Mouse (Mus musculus) E14TG2a.4 (cell line): Measurements from ENCODE around the gene Olfr616.
"Not testable (repeated sequence)": the region's sequence is repeated elsewhere in the genome, so short reads cannot be mapped to it uniquely, and the experiment has no call there.

Experiments
- H3K27me3 ChIP-seq: 2 replicates; pipeline ENCODE4 v1.6.1; 2014; ENCODE audit warnings: low read length, control low read depth; ENCODE audit not compliant: insufficient read depth
- H3K36me3 ChIP-seq: 2 replicates; pipeline ENCODE4 v1.6.1; 2014; ENCODE audit warnings: low read length, control low read depth; ENCODE audit not compliant: insufficient read depth
- H3K4me1 ChIP-seq: replicated peaks from 2 replicates; pipeline ENCODE4 v1.6.1; 2014; ENCODE audit warnings: low read depth, low read length, control low read depth
- H3K4me3 ChIP-seq: replicated peaks from 2 replicates; pipeline ENCODE4 v1.5.1; 2014; ENCODE audit warnings: mild to moderate bottlenecking, low read length
- H3K9me3 ChIP-seq: 2 replicates; pipeline ENCODE4 v1.6.1; 2014; ENCODE audit warnings: low read length, control low read depth
- CTCF ChIP-seq: conservative IDR thresholded peaks from 2 replicates; pipeline ENCODE4 v1.5.1; 2014; ENCODE audit warnings: low read length
- NANOG ChIP-seq: IDR thresholded peaks from 2 replicates; pipeline ENCODE4 v1.6.1; 2014; ENCODE audit warnings: borderline replicate concordance, low read length, mixed read lengths
- POU5F1 ChIP-seq: IDR thresholded peaks from 2 replicates; pipeline ENCODE4 v1.6.1; 2014; ENCODE audit warnings: low read length, borderline replicate concordance

Olfr616 gene

DNA sequence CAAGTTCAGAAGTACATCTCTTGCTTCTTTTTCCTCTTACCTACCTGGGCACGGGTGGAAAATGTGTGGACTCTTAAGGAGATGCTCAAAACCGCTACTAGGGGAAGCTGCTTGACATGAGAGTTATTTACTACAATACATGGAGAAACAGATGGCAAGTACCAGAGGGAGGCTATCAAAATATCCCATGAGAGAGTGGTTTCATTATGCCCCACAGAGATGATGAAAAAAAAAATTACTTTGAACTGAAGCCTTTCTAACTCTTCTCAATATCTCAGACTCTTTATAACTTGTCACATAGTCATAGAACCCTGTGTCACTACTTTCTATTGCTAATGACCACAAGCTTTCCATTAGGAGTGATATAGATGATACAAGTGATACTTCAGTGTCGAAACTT lies at the start of gene Olfr616:
Gene Olfr616, minus strand, starts transcription at position 101 of the 400 bp plus-strand sequence.
- H3K36me3 ChIP-seq, result no peaks in the 10 kb centered on the region
- H3K27me3 ChIP-seq, result no peaks in the 10 kb centered on the region
- no peak for TF ChIP-seq NANOG
- TF ChIP-seq CTCF, result no peak
- H3K9me3 ChIP-seq, result no peaks in the 10 kb centered on the region
- H3K4me1 ChIP-seq, result no peaks in the 10 kb centered on the region
- H3K4me3 ChIP-seq, result no peak within 1 kb of the TSS

DNA sequence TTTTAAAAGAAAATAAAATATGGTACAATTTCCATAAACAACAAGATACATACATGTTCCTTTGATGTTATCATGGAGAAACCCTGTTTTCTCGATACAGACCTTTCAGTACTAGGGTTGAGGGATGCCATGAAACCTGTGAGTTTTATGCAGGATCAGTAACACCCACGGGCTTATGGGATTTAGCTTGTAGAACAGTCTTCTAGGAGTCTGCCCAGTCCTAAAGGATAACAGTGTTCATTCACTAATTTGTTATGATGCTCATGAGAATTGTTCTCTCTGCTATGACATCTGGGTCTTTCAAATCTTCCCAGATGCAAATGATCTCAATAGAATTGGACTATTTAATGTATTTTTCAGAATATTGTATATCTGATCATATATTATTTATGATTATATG lies 43.5 kb upstream of the Olfr616 start, which contains the start of gene Olfr620:
Gene Olfr620, minus strand, starts transcription at position 101 of the 400 bp plus-strand sequence.
- TF ChIP-seq CTCF, result no peak
- no peak for TF ChIP-seq POU5F1
- no peak for TF ChIP-seq NANOG
- Histone ChIP-seq H3K4me1 (no peaks in the 10 kb centered on the region), H3K27me3 (no peaks in the 10 kb centered on the region), H3K4me3 (no peak within 1 kb of the TSS), H3K9me3 (peaks cover 18% of the 10 kb centered on the region), H3K36me3 (no peaks in the 10 kb centered on the region)

DNA sequence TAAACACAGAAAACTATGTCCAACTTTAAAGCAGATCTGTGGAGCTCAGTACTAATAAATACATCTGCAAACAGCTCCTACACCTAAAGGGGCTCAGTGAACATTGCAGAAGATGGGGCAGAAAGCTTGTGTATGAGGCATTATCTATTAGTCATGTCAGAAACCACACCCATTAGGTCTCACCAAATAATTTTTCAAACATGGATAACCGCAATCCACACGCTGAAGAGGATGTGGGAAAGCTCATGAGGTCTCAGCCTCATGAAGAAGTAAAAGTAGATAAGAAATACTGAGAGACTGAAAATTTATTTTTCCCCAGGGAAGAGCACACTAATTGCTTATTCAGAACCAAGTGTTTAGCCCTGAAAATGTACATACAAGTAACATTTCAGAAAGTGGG lies 38.5 kb upstream of the Olfr616 start:
- Histone ChIP-seq H3K4me3 (no peak overlapping the region), H3K4me1 (no peaks in the 10 kb centered on the region), H3K9me3 (no peaks in the 10 kb centered on the region), H3K36me3 (no peaks in the 10 kb centered on the region), H3K27me3 (no peaks in the 10 kb centered on the region)
- TF ChIP-seq CTCF (no peak), POU5F1 (no peak), NANOG (no peak)

DNA sequence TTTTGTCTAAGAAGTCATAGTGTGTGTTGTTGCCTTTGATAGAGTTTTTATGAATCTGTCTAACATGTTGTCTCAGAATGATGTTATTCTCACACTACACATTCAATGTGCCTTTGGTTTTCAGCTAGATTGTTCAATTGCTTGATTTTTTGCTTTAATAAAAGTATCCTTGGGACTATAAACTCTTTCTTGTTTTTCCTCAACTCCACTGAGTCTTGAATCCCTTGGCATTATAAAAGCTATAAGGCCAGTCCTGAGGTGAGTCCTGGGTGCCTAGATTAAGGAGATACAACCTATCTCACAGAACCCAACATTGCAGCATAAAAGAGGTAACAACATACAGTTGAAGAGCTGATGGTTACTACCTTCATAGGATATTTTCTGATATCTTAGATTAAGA lies 31.3 kb upstream of the Olfr616 start, which contains the start of gene Olfr619:
Gene Olfr619, plus strand, starts transcription at position 301 of the 400 bp plus-strand sequence.
- no peaks in the 10 kb centered on the region for H3K27me3 ChIP-seq
- H3K4me3 ChIP-seq, result no peak within 1 kb of the TSS
- no peaks in the 10 kb centered on the region for H3K4me1 ChIP-seq
- H3K9me3 ChIP-seq, result no peaks in the 10 kb centered on the region
- no peaks in the 10 kb centered on the region for H3K36me3 ChIP-seq
- TF ChIP-seq CTCF, result no peak
- no peak for TF ChIP-seq NANOG
- TF ChIP-seq POU5F1, result no peak

DNA sequence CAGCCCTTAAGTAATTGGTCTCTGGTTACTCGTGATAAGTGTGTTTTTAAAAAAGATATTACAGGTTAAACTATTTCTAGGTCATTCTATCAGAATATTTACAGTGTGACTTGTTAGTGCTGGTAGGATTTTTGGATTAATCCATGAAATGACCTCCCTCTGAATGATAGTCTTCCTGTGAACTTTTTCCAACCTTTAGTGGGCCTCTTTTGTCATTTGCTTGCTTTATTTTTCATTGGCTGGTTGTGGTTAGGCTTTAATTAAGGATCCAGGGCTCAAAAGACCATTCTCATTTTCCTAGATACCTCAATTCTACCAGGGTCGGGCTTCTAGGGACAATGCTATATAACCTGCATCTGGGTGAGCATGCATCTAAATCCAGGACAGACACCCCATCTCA lies 20.9 kb upstream of the Olfr616 start, which contains the start of gene Olfr618:
Gene Olfr618, plus strand, starts transcription at position 301 of the 400 bp plus-strand sequence.
- H3K36me3 ChIP-seq, result no peaks in the 10 kb centered on the region
- no peaks in the 10 kb centered on the region for H3K27me3 ChIP-seq
- TF ChIP-seq NANOG (no peak), POU5F1 (no peak), CTCF (no peak)
- no peaks in the 10 kb centered on the region for H3K9me3 ChIP-seq
- H3K4me1 ChIP-seq, result no peaks in the 10 kb centered on the region
- no peak within 1 kb of the TSS for H3K4me3 ChIP-seq

DNA sequence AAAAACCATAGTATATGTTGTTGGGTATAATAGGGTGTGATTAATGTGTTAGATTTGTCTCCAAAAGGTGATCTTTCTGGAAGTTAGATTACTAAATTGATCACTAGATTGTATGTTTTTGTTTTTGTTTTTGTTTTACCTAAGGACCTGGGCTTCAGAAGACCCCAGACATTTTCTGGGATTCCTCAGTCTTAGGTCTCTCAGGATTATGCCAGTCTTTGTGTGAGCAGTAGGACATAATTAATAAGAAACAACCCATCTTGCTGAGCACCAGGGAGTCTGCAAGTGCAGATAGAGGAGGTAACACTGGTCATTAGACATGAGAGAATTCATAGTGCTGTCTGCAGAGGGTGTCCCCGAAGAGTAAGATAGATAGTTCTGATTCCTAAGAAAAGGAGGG lies 3.8 kb upstream of the Olfr616 start, which contains the start of gene Olfr617:
Gene Olfr617, plus strand, starts transcription at position 301 of the 400 bp plus-strand sequence.
- no peaks in the 10 kb centered on the region for H3K27me3 ChIP-seq
- H3K9me3 ChIP-seq, result no peaks in the 10 kb centered on the region

DNA sequence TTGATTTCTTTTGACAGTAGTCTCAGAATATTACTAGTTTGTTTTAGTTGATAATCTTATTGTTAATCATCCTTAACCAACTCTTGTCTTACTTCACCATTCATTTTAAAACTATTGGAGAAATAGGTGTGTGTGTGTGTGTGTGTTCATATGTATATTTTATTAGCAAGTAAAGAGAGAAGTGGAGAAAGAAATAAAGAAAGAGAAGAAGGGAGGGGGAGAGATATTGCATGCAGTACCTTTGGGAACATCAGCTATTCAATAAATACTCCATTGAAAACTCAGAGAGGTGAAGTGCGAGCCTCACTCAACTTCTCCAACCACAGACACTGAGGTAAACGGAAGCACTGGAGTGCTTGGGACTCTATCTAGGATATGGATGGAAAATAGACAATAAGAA lies 13.2 kb downstream of the Olfr616 start, which contains the start of gene Olfr615:
Gene Olfr615, plus strand, starts transcription at position 301 of the 400 bp plus-strand sequence.
- Histone ChIP-seq H3K9me3 (no peaks in the 10 kb centered on the region), H3K4me1 (no peaks in the 10 kb centered on the region), H3K36me3 (no peaks in the 10 kb centered on the region), H3K27me3 (no peaks in the 10 kb centered on the region), H3K4me3 (no peak within 1 kb of the TSS)
- no peak for TF ChIP-seq NANOG
- no peak for TF ChIP-seq POU5F1
- no peak for TF ChIP-seq CTCF

More for the DNA sequence above, 3.8 kb upstream of the Olfr616 start, which contains the start of gene Olfr617:
- no peaks in the 10 kb centered on the region for H3K4me1 ChIP-seq
- H3K4me3 ChIP-seq, result no peak within 1 kb of the TSS
- TF ChIP-seq NANOG, result no peak
- no peaks in the 10 kb centered on the region for H3K36me3 ChIP-seq

DNA sequence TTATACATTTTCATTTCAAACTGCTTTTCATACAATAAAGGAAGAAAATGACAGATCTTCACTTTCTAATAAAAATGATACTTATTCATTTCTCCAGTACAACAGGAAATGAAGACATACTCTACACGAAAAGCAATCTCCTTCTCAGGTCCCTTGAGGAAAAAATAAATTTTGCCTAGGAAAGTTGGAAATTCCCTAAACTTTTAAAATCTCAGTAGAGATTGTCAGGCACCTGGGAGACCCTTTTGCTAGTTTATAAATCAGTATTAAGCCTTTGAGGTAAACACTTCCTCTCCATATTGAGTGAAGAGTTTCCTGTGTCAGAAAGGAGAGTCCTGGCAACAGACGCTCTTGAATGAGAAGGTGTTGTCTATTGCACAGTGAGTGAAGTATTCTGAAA lies 21.2 kb downstream of the Olfr616 start, which contains the start of gene Olfr613:
Gene Olfr613, plus strand, starts transcription at position 301 of the 400 bp plus-strand sequence.
- Histone ChIP-seq H3K27me3 (no peaks in the 10 kb centered on the region), H3K4me1 (no peaks in the 10 kb centered on the region), H3K9me3 (no peaks in the 10 kb centered on the region), H3K36me3 (no peaks in the 10 kb centered on the region), H3K4me3 (no peak within 1 kb of the TSS)
- TF ChIP-seq POU5F1 (no peak), NANOG (no peak), CTCF (no peak)

DNA sequence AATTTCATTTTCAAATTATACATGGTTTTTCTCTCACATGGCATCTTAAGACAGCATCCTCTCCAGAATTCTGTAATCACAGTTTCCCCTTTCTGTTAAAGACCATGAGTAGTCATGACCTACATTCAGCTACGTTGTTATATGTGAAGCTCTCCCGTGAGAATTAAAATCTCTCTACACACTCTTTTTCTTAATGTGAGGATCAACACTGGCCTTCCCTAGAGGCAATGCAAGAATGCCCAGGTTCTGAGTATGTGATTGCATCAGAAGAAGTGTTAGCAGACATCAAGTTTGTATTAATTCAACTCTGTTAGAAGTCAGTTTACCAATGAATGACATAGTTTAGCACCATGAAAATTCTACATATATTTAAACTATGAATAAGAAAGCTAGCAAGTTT lies 26.3 kb downstream of the Olfr616 start, which contains the start of gene Olfr612:
Gene Olfr612, minus strand, starts transcription at position 101 of the 400 bp plus-strand sequence.
- H3K4me1 ChIP-seq, H3K9me3 ChIP-seq, H3K4me3 ChIP-seq, H3K36me3 ChIP-seq, H3K27me3 ChIP-seq: not testable (repeated sequence)

DNA sequence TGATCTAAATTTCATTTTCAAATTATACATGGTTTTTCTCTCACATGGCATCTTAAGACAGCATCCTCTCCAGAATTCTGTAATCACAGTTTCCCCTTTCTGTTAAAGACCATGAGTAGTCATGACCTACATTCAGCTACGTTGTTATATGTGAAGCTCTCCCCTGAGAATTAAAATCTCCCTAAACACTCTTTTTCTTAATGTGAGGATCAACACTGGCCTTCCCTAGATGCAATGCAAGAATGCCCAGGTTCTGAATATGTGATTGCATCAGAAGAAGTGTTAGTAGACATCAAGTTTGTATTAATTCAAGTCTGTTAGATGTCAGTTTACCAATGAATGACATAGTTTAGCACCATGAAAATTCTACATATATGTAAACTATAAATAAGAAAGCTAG lies 48.2 kb downstream of the Olfr616 start, which contains the start of gene Olfr611:
Gene Olfr611, minus strand, starts transcription at position 101 of the 400 bp plus-strand sequence.
- H3K27me3 ChIP-seq, H3K4me1 ChIP-seq, H3K36me3 ChIP-seq, H3K4me3 ChIP-seq, H3K9me3 ChIP-seq: not testable (repeated sequence)
